Mouse (Mus musculus) heart, embryonic 14.5 days (tissue): ENCODE measurements at regions not wholly inside any gene's neighbourhood (a gene's known extent, or its start where the extent isn't known, plus 50 kb on each side); places are given as distances from the start of the nearest gene placed in this dataset.

Experiments
- ATAC-seq: fragments of 200-750 bp; cut with Nextera tagmentation; 2 replicates; pipeline ENCODE4 v1.8.0; 2017; ENCODE audit warnings: low read depth, moderate TSS enrichment; ENCODE audit not compliant: insufficient number of reproducible peaks, insufficient read depth, low FRiP score
- H3K27ac ChIP-seq, 2 experiments: fragments of 200-500 bp in 1 of 2; fragments of 300-500 bp in 1 of 2; sonication (generic) in 1 of 2; replicated peaks in 1 of 2; 2 replicates each; pipeline ENCODE4 v1.5.1; 2012 to 2014; ENCODE audit warnings: low read depth in 2 of 2, low read length in 2 of 2, control low read depth in 1 of 2, mild to moderate bottlenecking in 1 of 2, mixed read lengths in 1 of 2; ENCODE audit not compliant: control insufficient read depth in 1 of 2, insufficient read depth in 1 of 2
- H3K27me3 ChIP-seq: fragments of 300-500 bp; sonication (generic); 2 replicates; pipeline ENCODE4 v1.6.1; 2014; ENCODE audit warnings: mild to moderate bottlenecking, low read length, control low read depth; ENCODE audit not compliant: control insufficient read depth, insufficient read depth
- H3K36me3 ChIP-seq: fragments of 300-500 bp; sonication (generic); 2 replicates; pipeline ENCODE4 v1.6.1; 2014; ENCODE audit warnings: mild to moderate bottlenecking, control low read depth, low read length, mixed read lengths; ENCODE audit not compliant: control insufficient read depth, insufficient read depth
- H3K4me1 ChIP-seq, 2 experiments: fragments of 200-500 bp in 1 of 2; fragments of 300-500 bp in 1 of 2; sonication (generic) in 1 of 2; 2 replicates each; pipeline ENCODE4 v1.6.1; 2012 to 2014; ENCODE audit warnings: low read length in 2 of 2, control low read depth in 1 of 2, mixed read lengths in 1 of 2; ENCODE audit not compliant: control insufficient read depth in 2 of 2, insufficient read depth in 2 of 2
- H3K4me2 ChIP-seq: fragments of 300-500 bp; sonication (generic); 2 replicates; pipeline ENCODE4 v1.6.1; 2014; ENCODE audit warnings: mild to moderate bottlenecking, low read length
- H3K4me3 ChIP-seq, 2 experiments: fragments of 200-500 bp in 1 of 2; fragments of 300-500 bp in 1 of 2; sonication (generic) in 1 of 2; 2 replicates each; pipeline ENCODE4 v1.5.1; 2012 to 2014; ENCODE audit warnings: low read length in 2 of 2, mild to moderate bottlenecking in 2 of 2, control low read depth in 1 of 2, low read depth in 1 of 2, moderate library complexity in 1 of 2; ENCODE audit not compliant: control insufficient read depth in 1 of 2, insufficient read depth in 1 of 2
- H3K9ac ChIP-seq: fragments of 300-500 bp; sonication (generic); 2 replicates; pipeline ENCODE4 v1.6.1; 2014; ENCODE audit warnings: mild to moderate bottlenecking, low read length
- H3K9me3 ChIP-seq: fragments of 300-500 bp; sonication (generic); 2 replicates; pipeline ENCODE4 v1.6.1; 2016; ENCODE audit warnings: low read length, control low read depth; ENCODE audit not compliant: control insufficient read depth
- WGBS: fragments of 180-500 bp; shearing (Covaris S2); extraction: QIAGEN DNeasy Blood & Tissue Kit; methylation state at CpG from one replicate; pipeline ENCODE4 v1.1.7; 2014; 5-methylcytosine and 5-hydroxymethylcytosine counted together

DNA sequence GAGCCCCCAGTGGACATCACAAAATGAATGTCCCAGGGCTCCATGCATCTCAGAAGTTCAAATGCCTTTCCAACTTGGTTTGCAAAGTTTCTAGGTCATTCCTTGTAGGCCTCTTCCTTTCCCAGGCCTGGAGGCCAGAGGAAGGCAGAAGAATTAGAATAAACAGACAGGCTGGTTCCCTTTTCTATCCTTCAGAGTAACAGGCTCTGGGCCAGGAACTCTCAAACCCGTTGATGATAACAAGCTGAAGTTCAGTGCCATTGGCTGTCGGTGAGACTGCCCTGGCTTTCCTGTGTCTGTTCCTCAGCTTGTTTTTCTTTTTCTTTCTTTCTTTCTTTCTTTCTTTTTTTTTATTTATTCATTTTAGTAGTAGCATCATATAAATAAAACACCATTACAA, 99.3 kb upstream of the Gm4791 start:
- H3K4me2 ChIP-seq, result no peak overlapping the region
- H3K4me3 ChIP-seq, result no peak overlapping the region
- no peak for ATAC-seq
- H3K27ac ChIP-seq, result no peak overlapping the region
- no peak overlapping the region for H3K9ac ChIP-seq
- no peaks in the 10 kb centered on the region for H3K9me3 ChIP-seq
- WGBS, result 8% methylated on average over 2 of the region's 2 CpGs
- peaks cover 12 to 21% of the 10 kb centered on the region in 2 experiments for H3K4me1 ChIP-seq
- no peaks in the 10 kb centered on the region for H3K36me3 ChIP-seq
- no peaks in the 10 kb centered on the region for H3K27me3 ChIP-seq

DNA sequence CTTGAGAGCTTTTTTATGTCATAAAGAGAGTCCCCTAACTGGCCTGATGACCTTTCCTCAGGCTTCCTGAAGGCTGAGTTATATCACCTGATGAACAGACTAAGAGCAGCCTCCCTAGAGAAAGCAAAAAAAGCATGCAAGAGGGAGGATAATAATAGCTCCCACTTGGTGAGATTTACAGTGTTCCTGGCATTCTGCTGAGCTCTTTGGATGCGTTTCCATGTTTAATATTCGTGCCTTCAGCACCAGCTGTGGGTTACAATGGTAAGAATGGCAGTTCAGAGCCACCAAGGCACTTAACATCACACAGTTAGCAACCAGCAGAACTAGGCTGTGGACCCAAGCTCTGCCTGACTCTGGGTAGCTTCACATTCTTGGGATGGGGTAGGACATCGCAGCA, 100.4 kb upstream of the Gm4791 start:
- H3K4me3 ChIP-seq, result no peak overlapping the region
- no peak overlapping the region for H3K4me2 ChIP-seq
- no peaks in the 10 kb centered on the region for H3K9me3 ChIP-seq
- peaks cover 5 to 11% of the 10 kb centered on the region in 2 experiments; a peak in 3 of 4 replicates for H3K4me1 ChIP-seq
- 69% methylated on average over 3 of the region's 3 CpGs for WGBS
- no peaks in the 10 kb centered on the region for H3K36me3 ChIP-seq
- no peaks in the 10 kb centered on the region for H3K27me3 ChIP-seq
- H3K27ac ChIP-seq, result no peak overlapping the region
- ATAC-seq, result no peak
- no peak overlapping the region for H3K9ac ChIP-seq

DNA sequence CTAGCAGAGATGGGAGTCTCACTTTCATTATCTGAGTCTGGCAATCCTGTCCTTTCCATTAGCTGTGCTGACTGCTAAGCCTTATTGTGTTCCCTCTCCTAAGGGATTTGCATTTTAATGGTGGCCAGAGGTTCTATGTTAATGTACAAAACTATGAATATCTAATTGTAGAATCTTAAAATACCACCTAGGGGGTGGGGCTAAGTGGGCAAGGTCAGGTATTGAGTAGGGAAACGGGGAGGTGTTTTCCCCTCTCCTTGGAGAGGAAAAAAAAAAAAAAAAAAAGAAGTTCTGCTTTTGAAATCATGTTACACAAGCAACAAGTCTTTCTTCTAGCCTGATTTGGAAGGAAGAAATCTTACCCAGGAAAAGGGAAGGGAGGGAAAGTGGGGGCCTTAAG, 106.7 kb upstream of the Gm4791 start:
- Histone ChIP-seq H3K27ac (no peak overlapping the region), H3K9me3 (no peaks in the 10 kb centered on the region), H3K4me3 (no peak overlapping the region), H3K4me2 (no peak overlapping the region), H3K27me3 (no peaks in the 10 kb centered on the region), H3K4me1 (no peaks in the 10 kb centered on the region), H3K9ac (no peak overlapping the region), H3K36me3 (no peaks in the 10 kb centered on the region)
- no peak for ATAC-seq
- 61% methylated on average over 1 of the region's 1 CpGs for WGBS

- Histone ChIP-seq H3K4me2 (no peak overlapping the region), H3K4me3 (no peak overlapping the region), H3K36me3 (no peaks in the 10 kb centered on the region), H3K4me1 (no peaks in the 10 kb centered on the region), H3K27me3 (no peaks in the 10 kb centered on the region), H3K27ac (no peak overlapping the region), H3K9ac (no peak overlapping the region), H3K9me3 (no peaks in the 10 kb centered on the region)
- no peak for ATAC-seq
- WGBS, result 70% methylated on average over 4 of the region's 4 CpGs
Measured at GRCm38 (mm10) chr9:46889933-46890662, 108.4 kb upstream of the Gm4791 start.

DNA sequence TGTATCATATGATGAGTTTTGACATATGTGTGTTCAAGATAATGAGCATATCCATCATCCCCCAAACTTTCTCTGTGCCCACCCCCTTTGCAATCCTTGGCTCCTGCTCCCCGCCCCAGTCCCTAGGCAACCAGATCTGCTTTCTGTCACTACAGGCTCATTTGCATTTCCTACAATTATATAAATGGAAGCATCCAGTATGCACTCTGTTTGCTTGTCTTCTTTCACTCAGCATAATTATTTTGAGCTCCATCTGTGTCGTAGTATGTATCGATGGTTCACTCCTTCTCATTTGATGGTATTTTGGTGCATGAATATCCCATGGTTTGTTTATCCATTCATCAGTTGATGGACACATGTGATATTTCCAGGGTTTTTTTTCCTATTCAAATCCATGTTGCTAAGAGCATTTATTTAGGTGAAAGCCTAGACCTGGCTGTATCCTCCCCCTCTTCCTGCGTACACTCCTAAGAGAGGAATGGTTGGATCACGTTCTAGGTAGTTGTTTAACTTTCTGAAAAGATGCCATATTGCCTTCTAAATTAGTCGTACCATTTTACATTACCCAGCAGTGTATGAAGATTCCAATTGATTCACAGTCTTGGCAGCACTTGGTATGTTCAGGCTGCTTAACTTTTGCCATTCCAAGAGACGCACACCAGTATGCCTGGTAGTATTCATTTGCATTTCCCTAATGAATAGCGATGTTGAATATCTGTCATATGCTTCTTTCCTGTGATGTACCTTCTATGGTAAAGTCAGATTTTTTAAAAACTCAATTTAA, 127.1 kb upstream of the Gm4791 start:
- Histone ChIP-seq H3K4me1 (no peaks in the 10 kb centered on the region), H3K27ac (no peak overlapping the region), H3K4me3 (no peak overlapping the region), H3K9ac (no peak overlapping the region), H3K27me3 (no peaks in the 10 kb centered on the region), H3K9me3 (no peaks in the 10 kb centered on the region), H3K4me2 (no peak overlapping the region), H3K36me3 (no peaks in the 10 kb centered on the region)
- no peak for ATAC-seq
- 86% methylated on average over 8 of the region's 8 CpGs for WGBS

DNA sequence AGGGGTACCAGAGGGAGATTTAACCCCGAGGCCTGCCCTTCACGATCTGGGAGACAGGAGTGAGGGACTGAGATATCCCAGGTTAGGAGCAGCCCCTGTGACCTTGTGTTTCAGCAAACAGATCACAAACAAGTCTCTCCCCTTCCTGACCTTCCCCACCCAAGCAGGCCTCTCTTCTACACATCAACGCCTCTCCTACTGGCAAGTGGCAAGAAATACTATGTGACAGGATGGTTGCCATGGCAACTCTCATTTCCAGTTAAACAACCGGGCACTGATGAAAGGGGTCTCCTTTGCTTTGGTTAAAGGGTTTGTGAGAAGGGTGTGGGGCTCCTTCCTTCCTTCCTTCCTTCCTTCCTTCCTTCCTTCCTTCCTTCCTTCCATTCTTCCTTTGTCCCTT, 134.6 kb upstream of the Gm4791 start:
- H3K9ac ChIP-seq, result no peak overlapping the region
- 28% methylated on average over 4 of the region's 4 CpGs for WGBS
- H3K27ac ChIP-seq, result no peak overlapping the region
- peaks cover 3% of the 10 kb centered on the region; the same call in 1 of the 2 replicates for H3K9me3 ChIP-seq
- H3K4me2 ChIP-seq, result no peak overlapping the region
- no peak for ATAC-seq
- H3K36me3 ChIP-seq, result no peaks in the 10 kb centered on the region
- H3K27me3 ChIP-seq, result no peaks in the 10 kb centered on the region
- H3K4me3 ChIP-seq, result no peak overlapping the region
- no peaks in the 10 kb centered on the region for H3K4me1 ChIP-seq

DNA sequence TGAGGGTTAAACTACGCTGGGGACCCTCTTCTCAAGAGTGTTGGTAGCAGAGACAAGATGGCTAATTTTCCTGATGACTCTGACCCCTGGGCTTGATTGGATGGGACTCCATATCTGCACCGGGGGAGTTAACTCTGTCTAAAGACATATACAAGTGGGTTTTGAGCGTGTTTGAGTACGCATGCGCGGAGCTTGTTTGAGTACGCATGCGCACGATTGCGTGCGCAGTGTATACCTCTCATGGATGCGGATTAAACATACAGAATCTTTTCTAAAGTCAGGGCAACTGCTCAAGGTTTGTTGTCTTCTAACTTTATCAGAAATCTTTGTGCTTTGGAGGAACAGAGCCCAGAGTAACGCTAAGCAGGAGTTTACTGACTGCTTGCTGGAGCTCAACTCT, 146.8 kb upstream of the Gm4791 start:
- Histone ChIP-seq H3K36me3 (no peaks in the 10 kb centered on the region), H3K9me3 (no peaks in the 10 kb centered on the region), H3K9ac (no peak overlapping the region), H3K27ac (no peak overlapping the region), H3K4me1 (no peaks in the 10 kb centered on the region), H3K4me3 (no peak overlapping the region), H3K27me3 (peaks cover 9% of the 10 kb centered on the region; the same call in 1 of the 2 replicates), H3K4me2 (no peak overlapping the region)
- 92% methylated on average over 13 of the region's 13 CpGs for WGBS
- ATAC-seq, result no peak
